Mouse (Mus musculus) heart, embryonic 14.5 days (tissue): ENCODE results near the gene Pou3f1. TPM values are rescaled to one million over a fixed set of nuclear protein-coding genes. Genes with fewer than 3 reads are reported as not detected.

Experiments used
- ATAC-seq: fragments of 200-750 bp; cut with Nextera tagmentation; 2 replicates; pipeline ENCODE4 v1.8.0; 2017; ENCODE audit warnings: low read depth, moderate TSS enrichment; ENCODE audit not compliant: insufficient number of reproducible peaks, insufficient read depth, low FRiP score
- H3K27ac ChIP-seq, 2 experiments: fragments of 200-500 bp in 1 of 2; fragments of 300-500 bp in 1 of 2; sonication (generic) in 1 of 2; replicated peaks in 1 of 2; 2 replicates each; pipeline ENCODE4 v1.5.1; 2012 to 2014; ENCODE audit warnings: low read depth in 2 of 2, low read length in 2 of 2, control low read depth in 1 of 2, mild to moderate bottlenecking in 1 of 2, mixed read lengths in 1 of 2; ENCODE audit not compliant: control insufficient read depth in 1 of 2, insufficient read depth in 1 of 2
- H3K27me3 ChIP-seq: fragments of 300-500 bp; sonication (generic); 2 replicates; pipeline ENCODE4 v1.6.1; 2014; ENCODE audit warnings: mild to moderate bottlenecking, low read length, control low read depth; ENCODE audit not compliant: control insufficient read depth, insufficient read depth
- H3K36me3 ChIP-seq: fragments of 300-500 bp; sonication (generic); 2 replicates; pipeline ENCODE4 v1.6.1; 2014; ENCODE audit warnings: mild to moderate bottlenecking, control low read depth, low read length, mixed read lengths; ENCODE audit not compliant: control insufficient read depth, insufficient read depth
- H3K4me1 ChIP-seq, 2 experiments: fragments of 200-500 bp in 1 of 2; fragments of 300-500 bp in 1 of 2; sonication (generic) in 1 of 2; 2 replicates each; pipeline ENCODE4 v1.6.1; 2012 to 2014; ENCODE audit warnings: low read length in 2 of 2, control low read depth in 1 of 2, mixed read lengths in 1 of 2; ENCODE audit not compliant: control insufficient read depth in 2 of 2, insufficient read depth in 2 of 2
- H3K4me2 ChIP-seq: fragments of 300-500 bp; sonication (generic); 2 replicates; pipeline ENCODE4 v1.6.1; 2014; ENCODE audit warnings: mild to moderate bottlenecking, low read length
- H3K4me3 ChIP-seq, 2 experiments: fragments of 200-500 bp in 1 of 2; fragments of 300-500 bp in 1 of 2; sonication (generic) in 1 of 2; 2 replicates each; pipeline ENCODE4 v1.5.1; 2012 to 2014; ENCODE audit warnings: low read length in 2 of 2, mild to moderate bottlenecking in 2 of 2, control low read depth in 1 of 2, low read depth in 1 of 2, moderate library complexity in 1 of 2; ENCODE audit not compliant: control insufficient read depth in 1 of 2, insufficient read depth in 1 of 2
- H3K9ac ChIP-seq: fragments of 300-500 bp; sonication (generic); 2 replicates; pipeline ENCODE4 v1.6.1; 2014; ENCODE audit warnings: mild to moderate bottlenecking, low read length
- H3K9me3 ChIP-seq: fragments of 300-500 bp; sonication (generic); 2 replicates; pipeline ENCODE4 v1.6.1; 2016; ENCODE audit warnings: low read length, control low read depth; ENCODE audit not compliant: control insufficient read depth
- WGBS: fragments of 180-500 bp; shearing (Covaris S2); extraction: QIAGEN DNeasy Blood & Tissue Kit; methylation state at CpG from one replicate; pipeline ENCODE4 v1.1.7; 2014; 5-methylcytosine and 5-hydroxymethylcytosine counted together
- polyA plus RNA-seq: library from polyadenylated mRNA; unstranded; fragments of >200 nt; fragmentation: Nextera tagmentation; extraction: Ambion mirVana; gene quantifications from 2 replicates; pipeline ENCODE4 v1.2.1, GENCODE M21; 2014

The Pou3f1 gene
- polyA plus RNA-seq, 1 experiment from 2014 or later: 0.19 TPM

GRCm38 (mm10) chr4:124664604-124665003 lies 8.0 kb downstream of the Pou3f1 start:
- no peak overlapping the region for H3K4me3 ChIP-seq
- ATAC-seq: no peak
- no peak overlapping the region for H3K4me2 ChIP-seq
- peaks cover 86% of the 10 kb centered on the region for H3K27me3 ChIP-seq
- H3K9me3 ChIP-seq: no peaks in the 10 kb centered on the region
- 62% methylated on average over 15 of the region's 15 CpGs for WGBS
- no peaks in the 10 kb centered on the region for H3K36me3 ChIP-seq
- no peak overlapping the region for H3K27ac ChIP-seq
- H3K4me1 ChIP-seq: peaks cover 0 to 3% of the 10 kb centered on the region in 2 experiments; a peak in 1 of 4 replicates
- H3K9ac ChIP-seq: no peak overlapping the region

- peaks cover 11 to 12% of the 10 kb centered on the region in 2 experiments; a peak in 3 of 4 replicates for H3K4me1 ChIP-seq
- H3K4me2 ChIP-seq: no peak overlapping the region
- H3K4me3 ChIP-seq: no peak overlapping the region
- H3K9me3 ChIP-seq: no peaks in the 10 kb centered on the region
- peaks cover 83% of the 10 kb centered on the region for H3K27me3 ChIP-seq
- WGBS: 41% methylated on average over 14 of the region's 14 CpGs
- H3K27ac ChIP-seq: no peak overlapping the region
- no peak overlapping the region for H3K9ac ChIP-seq
- no peaks in the 10 kb centered on the region for H3K36me3 ChIP-seq
- no peak for ATAC-seq
These were observed 10.9 kb downstream of the Pou3f1 start for GRCm38 (mm10) chr4:124667476-124668033.

GRCm38 (mm10) chr4:124668078-124668477 lies 11.5 kb downstream of the Pou3f1 start:
- Histone ChIP-seq H3K27ac (no peak overlapping the region), H3K4me1 (peaks cover 13 to 17% of the 10 kb centered on the region in 2 experiments; a peak in 3 of 4 replicates), H3K27me3 (peaks cover 83% of the 10 kb centered on the region), H3K36me3 (no peaks in the 10 kb centered on the region), H3K9me3 (no peaks in the 10 kb centered on the region), H3K4me3 (no peak overlapping the region), H3K4me2 (no peak overlapping the region), H3K9ac (no peak overlapping the region)
- ATAC-seq: no peak
- WGBS: 17% methylated on average over 8 of the region's 8 CpGs

GRCm38 (mm10) chr4:124670232-124670631 lies 13.6 kb downstream of the Pou3f1 start:
- no peaks in the 10 kb centered on the region for H3K9me3 ChIP-seq
- peaks cover 65% of the 10 kb centered on the region for H3K27me3 ChIP-seq
- H3K4me2 ChIP-seq: no peak overlapping the region
- no peak overlapping the region for H3K9ac ChIP-seq
- no peaks in the 10 kb centered on the region for H3K36me3 ChIP-seq
- H3K4me1 ChIP-seq: peaks cover 13 to 18% of the 10 kb centered on the region in 2 experiments; a peak in 3 of 4 replicates
- no peak overlapping the region for H3K4me3 ChIP-seq
- WGBS: 70% methylated on average over 8 of the region's 8 CpGs
- ATAC-seq: no peak
- no peak overlapping the region for H3K27ac ChIP-seq

- no peak overlapping the region for H3K4me3 ChIP-seq
- H3K4me2 ChIP-seq: peak overlapping the region; percentile 70
- peaks cover 13 to 18% of the 10 kb centered on the region in 2 experiments; a peak in 3 of 4 replicates for H3K4me1 ChIP-seq
- H3K9me3 ChIP-seq: no peaks in the 10 kb centered on the region
- H3K36me3 ChIP-seq: peaks cover 7% of the 10 kb centered on the region
- ATAC-seq: no peak
- H3K9ac ChIP-seq: 0 out of 2 replicates have a peak overlapping the region, but pooled peaks have one; percentile 11
- peaks cover 57% of the 10 kb centered on the region for H3K27me3 ChIP-seq
- no peak overlapping the region for H3K27ac ChIP-seq
- 21% methylated on average over 7 of the region's 7 CpGs for WGBS
These were observed 15.0 kb downstream of the Pou3f1 start for GRCm38 (mm10) chr4:124671583-124671982.

GRCm38 (mm10) chr4:124672347-124673320 lies 16.0 kb downstream of the Pou3f1 start:
- Histone ChIP-seq H3K4me3 (peak overlapping the region; percentile 19 to 30), H3K4me2 (peak overlapping the region; percentile 70), H3K9ac (peak overlapping the region; percentile 55), H3K27ac (no peak overlapping the region), H3K36me3 (peaks cover 16% of the 10 kb centered on the region), H3K27me3 (peaks cover 46% of the 10 kb centered on the region), H3K9me3 (no peaks in the 10 kb centered on the region), H3K4me1 (peaks cover 13 to 18% of the 10 kb centered on the region in 2 experiments; a peak in 3 of 4 replicates)
- WGBS: 4% methylated on average over 30 of the region's 31 CpGs
- no peak for ATAC-seq

- H3K4me1 ChIP-seq: peaks cover 13 to 18% of the 10 kb centered on the region in 2 experiments; a peak in 3 of 4 replicates
These were observed 17.9 kb downstream of the Pou3f1 start for GRCm38 (mm10) chr4:124674334-124675032.

More at GRCm38 (mm10) chr4:124674334-124675032, 17.9 kb downstream of the Pou3f1 start:
- Histone ChIP-seq H3K27ac (no peak overlapping the region), H3K4me3 (no peak overlapping the region), H3K36me3 (peaks cover 34% of the 10 kb centered on the region), H3K4me2 (no peak overlapping the region), H3K9ac (no peak overlapping the region), H3K27me3 (peaks cover 32% of the 10 kb centered on the region), H3K9me3 (no peaks in the 10 kb centered on the region)
- ATAC-seq: no peak
- WGBS: 73% methylated on average over 17 of the region's 17 CpGs
